Mouse (Mus musculus): ENCODE results near the gene Emp3. TPM values are rescaled to one million over a fixed set of nuclear protein-coding genes. Genes with fewer than 3 reads are reported as not detected.
"Not testable (repeated sequence)": the region's sequence is repeated elsewhere in the genome, so short reads cannot be mapped to it uniquely, and the experiment has no call there.

Emp3 gene
- polyA plus RNA-seq, 1 experiment from 2014 or later = 216 TPM

DNA sequence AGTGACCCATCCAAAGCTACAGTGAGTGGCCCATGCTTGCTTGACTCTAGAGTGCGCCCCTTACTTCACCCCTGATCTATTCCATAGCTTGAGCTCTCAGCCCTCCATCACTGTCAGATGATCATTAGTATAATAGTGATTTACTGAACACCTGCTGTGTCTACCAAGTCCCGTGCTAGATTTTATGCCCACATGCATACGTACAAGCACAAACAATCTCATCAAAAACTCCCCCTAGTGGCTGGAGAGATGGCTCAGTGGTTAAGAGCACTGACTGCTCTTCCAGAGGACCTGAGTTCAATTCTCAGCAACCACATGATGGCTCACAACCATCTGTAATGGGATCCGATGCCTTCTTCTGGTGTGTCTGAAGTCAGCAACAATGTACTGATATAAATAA lies 23.1 kb downstream of the Emp3 start:
- peak overlapping the region; percentile 88; the same call in 1 of the 2 replicates for H3K27ac ChIP-seq (ENCODE audit: low read length)
- 50% methylated on average over 4 of the region's 4 CpGs for WGBS

DNA sequence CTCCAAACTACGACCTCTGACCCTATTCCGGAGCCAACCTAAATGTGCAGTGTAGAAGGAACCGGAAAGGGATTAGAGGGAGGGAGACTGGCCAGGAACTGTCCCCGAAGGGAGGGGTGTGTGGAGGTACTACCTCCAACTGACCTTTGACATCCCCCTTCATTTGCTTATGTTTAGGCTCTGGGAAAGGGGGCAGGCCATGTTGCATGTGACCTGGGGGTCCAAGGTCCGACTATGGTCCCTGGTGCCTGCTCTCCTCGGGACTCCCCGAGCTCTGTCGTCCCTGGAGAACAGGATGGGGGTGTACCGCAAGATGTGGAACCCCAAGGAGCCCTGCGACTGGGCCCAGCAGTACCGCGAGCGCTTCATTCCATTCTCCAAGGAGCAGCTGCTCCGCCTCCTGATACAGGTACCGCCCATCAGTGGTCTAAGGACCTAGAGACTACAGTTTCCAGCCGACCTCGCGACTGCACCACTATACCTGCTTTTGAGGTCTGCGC lies 23.9 kb downstream of the Emp3 start:
- H3K9me3 ChIP-seq (ENCODE audit: low read length) = no peaks in the 10 kb centered on the region
- ATAC-seq (ENCODE audit: low FRiP score, low TSS enrichment) = peak; percentile 75
- WGBS = 1% methylated on average over 19 of the region's 19 CpGs

More for the DNA sequence above, 23.1 kb downstream of the Emp3 start:
- ATAC-seq (ENCODE audit: low FRiP score, low TSS enrichment); H3K4me1 ChIP-seq (ENCODE audit: insufficient read depth, low read length); H3K27me3 ChIP-seq (ENCODE audit: insufficient read depth, low read length); H3K36me3 ChIP-seq (ENCODE audit: insufficient read depth, low read length); H3K9me3 ChIP-seq (ENCODE audit: low read length); H3K4me3 ChIP-seq (ENCODE audit: low read length): not testable (repeated sequence)
- Histone ChIP-seq H3K9ac (replicated peaks; ENCODE audit: low read length) (peak overlapping the region; percentile 76; the same call in 1 of the 2 replicates), H3K4me2 (replicated peaks; ENCODE audit: low read depth, low read length) (peak overlapping the region; percentile 83)

DNA sequence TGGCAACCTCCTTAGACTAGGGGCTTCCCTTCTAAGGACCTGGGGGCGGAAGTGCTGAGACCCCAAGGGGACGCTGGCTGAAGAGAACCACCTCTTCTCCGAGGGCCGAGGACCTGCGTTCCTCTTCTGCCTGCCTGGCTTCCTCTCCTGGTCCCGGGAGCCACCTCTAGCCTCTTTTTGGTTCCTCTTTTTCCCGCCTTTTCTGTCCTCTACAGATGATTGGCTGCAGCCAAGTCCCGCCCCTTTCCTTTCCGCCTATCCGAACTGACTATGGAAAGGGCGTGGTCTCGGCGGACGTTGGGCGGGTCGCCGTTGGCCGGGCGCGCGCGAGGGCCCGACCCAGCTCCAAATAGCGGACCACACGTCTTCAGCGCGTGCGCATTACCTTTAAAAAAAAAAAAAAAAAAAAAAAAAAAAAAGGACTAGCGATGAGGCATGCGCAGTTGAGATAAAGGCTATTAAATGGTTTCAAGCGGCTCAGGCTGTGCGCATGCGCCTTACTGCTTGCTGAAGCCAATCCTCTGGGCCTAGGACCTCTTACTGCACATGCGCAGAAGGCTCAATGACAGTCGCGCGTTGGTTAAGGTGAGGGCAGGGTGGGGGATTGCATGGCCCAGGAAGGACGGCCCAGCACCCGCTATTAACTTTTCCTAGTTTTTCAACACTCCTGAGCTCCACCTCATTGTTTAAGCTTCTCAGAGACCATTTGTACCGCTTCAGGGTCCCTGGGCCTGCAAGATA lies 24.5 kb downstream of the Emp3 start, which contains the start of the genes Syngr4 and Tmem143:
Syngr4 (minus strand) TSS at position 198 of the 741 bp plus-strand sequence.
Tmem143 (plus strand) TSS at position 425 of the 741 bp plus-strand sequence.
- no peaks in the 10 kb centered on the region for H3K36me3 ChIP-seq (ENCODE audit: insufficient read depth, low read length)
- peaks cover 6% of the 10 kb centered on the region for H3K4me1 ChIP-seq (ENCODE audit: insufficient read depth, low read length)
- peak within 1 kb of the TSS; percentile 76 for H3K9ac ChIP-seq (replicated peaks; ENCODE audit: low read length)
- no peaks in the 10 kb centered on the region for H3K27me3 ChIP-seq (ENCODE audit: insufficient read depth, low read length)
- peak within 1 kb of the TSS; percentile 83 for H3K4me2 ChIP-seq (replicated peaks; ENCODE audit: low read depth, low read length)
- WGBS = under 1% methylated on average over 40 of the region's 40 CpGs
- H3K9me3 ChIP-seq (ENCODE audit: low read length) = no peaks in the 10 kb centered on the region
- peak within 1 kb of the TSS; percentile 88 for H3K27ac ChIP-seq (ENCODE audit: low read length)
- H3K4me3 ChIP-seq (ENCODE audit: low read length) = peak within 1 kb of the TSS; percentile 58
- peak; percentile 89 for ATAC-seq (ENCODE audit: low FRiP score, low TSS enrichment)

More for the DNA sequence above, 23.9 kb downstream of the Emp3 start:
- no peaks in the 10 kb centered on the region for H3K36me3 ChIP-seq (ENCODE audit: insufficient read depth, low read length)
- no peaks in the 10 kb centered on the region for H3K27me3 ChIP-seq (ENCODE audit: insufficient read depth, low read length)
- peaks cover 6% of the 10 kb centered on the region for H3K4me1 ChIP-seq (ENCODE audit: insufficient read depth, low read length)
- peak overlapping the region; percentile 88 for H3K27ac ChIP-seq (ENCODE audit: low read length)
- peak overlapping the region; percentile 76 for H3K9ac ChIP-seq (replicated peaks; ENCODE audit: low read length)
- H3K4me3 ChIP-seq (ENCODE audit: low read length) = peak overlapping the region; percentile 58
- peak overlapping the region; percentile 83 for H3K4me2 ChIP-seq (replicated peaks; ENCODE audit: low read depth, low read length)

DNA sequence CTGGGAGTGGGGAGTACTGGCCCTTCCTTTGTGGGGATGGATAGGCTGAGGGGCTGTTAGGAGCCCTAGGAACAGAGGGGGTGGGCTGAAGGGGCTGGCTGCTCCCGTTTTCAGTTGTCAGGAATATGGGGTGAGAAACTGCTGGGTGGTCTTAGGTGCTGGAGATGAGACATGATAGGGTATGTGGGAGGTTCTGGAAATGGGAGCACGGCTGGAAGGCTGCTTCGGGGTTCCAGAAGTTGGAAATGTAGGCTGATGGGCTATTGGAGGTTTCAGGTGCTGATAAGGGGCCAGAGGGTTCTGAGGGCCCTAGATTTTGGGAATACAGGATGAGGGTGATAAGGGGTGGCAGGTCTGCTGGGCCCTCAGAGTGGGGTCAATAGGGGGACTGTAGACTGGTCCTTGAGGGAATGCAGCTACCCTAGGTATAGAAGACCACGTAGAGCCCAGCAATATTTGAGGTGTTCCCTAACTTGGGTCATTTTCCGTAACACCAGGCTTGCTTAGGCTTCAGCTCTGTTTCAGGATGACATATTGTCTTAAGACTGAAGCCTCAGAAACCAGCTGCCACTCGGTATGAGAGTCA lies 25.2 kb downstream of the Emp3 start:
- H3K4me1 ChIP-seq (ENCODE audit: insufficient read depth, low read length) = peaks cover 6% of the 10 kb centered on the region
- no peaks in the 10 kb centered on the region for H3K36me3 ChIP-seq (ENCODE audit: insufficient read depth, low read length)
- peak overlapping the region; percentile 57; the same call in 1 of the 2 replicates for H3K27ac ChIP-seq (ENCODE audit: low read length)
- H3K4me2 ChIP-seq (replicated peaks; ENCODE audit: low read depth, low read length) = peak overlapping the region; percentile 83
- H3K9me3 ChIP-seq (ENCODE audit: low read length) = no peaks in the 10 kb centered on the region
- H3K4me3 ChIP-seq (ENCODE audit: low read length) = peak overlapping the region; percentile 58
- H3K9ac ChIP-seq (replicated peaks; ENCODE audit: low read length) = peak overlapping the region; percentile 42; the same call in 1 of the 2 replicates
- H3K27me3 ChIP-seq (ENCODE audit: insufficient read depth, low read length) = no peaks in the 10 kb centered on the region
- 74% methylated on average over 6 of the region's 6 CpGs for WGBS
- peak; percentile 26 for ATAC-seq (ENCODE audit: low FRiP score, low TSS enrichment)

DNA sequence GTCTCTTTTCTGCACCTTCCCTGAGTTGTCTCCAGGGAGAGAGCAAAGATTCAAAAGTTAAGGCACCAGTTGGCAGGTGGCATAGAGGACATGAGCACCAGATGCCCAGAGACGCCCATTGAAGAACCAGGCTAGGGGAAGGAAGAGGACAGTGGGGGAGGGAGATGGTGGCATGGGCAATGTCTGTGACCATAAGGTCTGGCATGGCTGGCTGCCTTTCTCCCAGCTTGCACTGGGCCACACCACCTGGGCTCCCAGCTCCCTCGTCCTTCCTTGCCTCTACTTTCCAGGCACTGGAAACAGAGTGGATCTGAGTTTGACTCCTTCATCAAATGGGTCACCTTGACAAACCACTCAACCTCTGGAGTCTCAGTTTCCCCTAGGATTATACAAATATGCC lies 28.6 kb downstream of the Emp3 start:
- no peak for ATAC-seq (ENCODE audit: low FRiP score, low TSS enrichment)

DNA sequence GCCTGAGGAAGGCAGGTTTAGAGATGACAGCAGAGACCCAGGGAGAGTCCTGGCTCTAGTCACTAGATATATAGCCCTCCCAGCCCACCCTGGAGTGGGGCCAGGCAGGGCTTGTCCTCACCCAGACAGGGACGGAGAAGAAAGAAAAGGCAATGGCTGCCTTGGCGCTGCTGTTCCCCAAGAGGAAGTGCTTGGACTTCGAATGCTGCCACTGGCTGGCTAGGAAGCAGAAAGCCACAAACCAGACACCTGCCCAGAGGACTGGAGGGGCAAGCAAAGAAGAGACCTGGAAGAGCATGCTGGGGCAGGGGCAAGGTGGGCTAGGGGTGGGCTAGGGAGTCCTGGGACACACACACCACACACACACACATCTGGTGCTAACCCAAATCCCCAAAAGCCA lies 34.0 kb downstream of the Emp3 start:
- no peak overlapping the region for H3K27ac ChIP-seq (ENCODE audit: low read length)
- WGBS = 35% methylated on average over 3 of the region's 3 CpGs
- no peaks in the 10 kb centered on the region for H3K4me1 ChIP-seq (ENCODE audit: insufficient read depth, low read length)

More for the DNA sequence above, 28.6 kb downstream of the Emp3 start:
- no peak overlapping the region for H3K4me3 ChIP-seq (ENCODE audit: low read length)
- H3K4me2 ChIP-seq (replicated peaks; ENCODE audit: low read depth, low read length) = no peak overlapping the region
- peaks cover 1% of the 10 kb centered on the region for H3K4me1 ChIP-seq (ENCODE audit: insufficient read depth, low read length)
- H3K27ac ChIP-seq (ENCODE audit: low read length) = no peak overlapping the region
- no peaks in the 10 kb centered on the region for H3K9me3 ChIP-seq (ENCODE audit: low read length)
- no peaks in the 10 kb centered on the region for H3K27me3 ChIP-seq (ENCODE audit: insufficient read depth, low read length)
- H3K9ac ChIP-seq (replicated peaks; ENCODE audit: low read length) = no peak overlapping the region
- no peaks in the 10 kb centered on the region for H3K36me3 ChIP-seq (ENCODE audit: insufficient read depth, low read length)
- WGBS = 77% methylated on average over 2 of the region's 2 CpGs

DNA sequence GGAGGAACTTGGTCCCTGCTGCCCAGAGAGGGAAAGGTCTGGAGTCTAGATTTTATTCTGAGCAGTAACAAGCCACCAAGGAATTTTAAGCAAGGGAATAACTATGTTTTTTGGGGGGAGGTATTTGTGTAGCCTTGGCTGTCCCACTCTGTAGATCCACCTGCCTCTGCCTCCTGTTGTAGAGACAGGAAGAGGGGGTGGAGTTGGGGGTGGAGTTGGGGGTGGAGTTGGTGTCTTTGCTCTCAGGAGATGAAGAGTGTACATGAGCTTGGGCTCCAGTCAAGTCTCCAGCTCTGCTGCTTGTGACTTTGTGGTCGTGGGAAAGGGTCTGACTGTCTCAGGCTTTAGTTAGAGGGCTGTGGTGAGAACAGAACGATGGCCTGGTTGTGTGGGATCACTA lies 40.2 kb downstream of the Emp3 start:
- no peaks in the 10 kb centered on the region for H3K9me3 ChIP-seq (ENCODE audit: low read length)
- WGBS = 94% methylated on average over 2 of the region's 2 CpGs

More for the DNA sequence above, 34.0 kb downstream of the Emp3 start:
- Histone ChIP-seq H3K9me3 (ENCODE audit: low read length) (no peaks in the 10 kb centered on the region), H3K9ac (replicated peaks; ENCODE audit: low read length) (no peak overlapping the region), H3K36me3 (ENCODE audit: insufficient read depth, low read length) (peaks cover 36% of the 10 kb centered on the region), H3K4me2 (replicated peaks; ENCODE audit: low read depth, low read length) (no peak overlapping the region), H3K4me3 (ENCODE audit: low read length) (no peak overlapping the region), H3K27me3 (ENCODE audit: insufficient read depth, low read length) (no peaks in the 10 kb centered on the region)
- no peak for ATAC-seq (ENCODE audit: low FRiP score, low TSS enrichment)

DNA sequence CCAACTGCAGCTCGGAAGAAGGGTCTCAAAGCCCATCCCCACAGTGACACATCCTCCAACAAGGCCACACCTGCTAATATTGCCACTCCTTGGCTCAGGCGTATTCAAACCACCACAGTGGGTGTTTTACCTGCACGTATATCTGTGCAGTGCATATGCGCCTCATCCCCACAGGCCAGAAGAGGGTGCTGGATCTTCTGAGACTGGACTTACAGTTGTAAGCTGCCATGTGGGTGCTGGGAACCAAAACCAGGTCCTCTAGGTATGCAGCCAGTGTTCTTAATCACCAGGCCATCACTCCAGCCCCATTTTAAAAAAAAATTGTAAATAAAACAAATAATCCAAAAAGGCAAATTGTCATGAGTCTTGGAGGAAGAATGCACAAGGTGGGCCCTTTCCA lies 40.7 kb downstream of the Emp3 start:
- 98% methylated on average over 4 of the region's 4 CpGs for WGBS

More for the DNA sequence above, 40.2 kb downstream of the Emp3 start:
- Histone ChIP-seq H3K27me3 (ENCODE audit: insufficient read depth, low read length) (no peaks in the 10 kb centered on the region), H3K4me3 (ENCODE audit: low read length) (no peak overlapping the region), H3K4me2 (replicated peaks; ENCODE audit: low read depth, low read length) (no peak overlapping the region), H3K4me1 (ENCODE audit: insufficient read depth, low read length) (no peaks in the 10 kb centered on the region), H3K27ac (ENCODE audit: low read length) (no peak overlapping the region), H3K36me3 (ENCODE audit: insufficient read depth, low read length) (peaks cover 88% of the 10 kb centered on the region), H3K9ac (replicated peaks; ENCODE audit: low read length) (no peak overlapping the region)
- no peak for ATAC-seq (ENCODE audit: low FRiP score, low TSS enrichment)

DNA sequence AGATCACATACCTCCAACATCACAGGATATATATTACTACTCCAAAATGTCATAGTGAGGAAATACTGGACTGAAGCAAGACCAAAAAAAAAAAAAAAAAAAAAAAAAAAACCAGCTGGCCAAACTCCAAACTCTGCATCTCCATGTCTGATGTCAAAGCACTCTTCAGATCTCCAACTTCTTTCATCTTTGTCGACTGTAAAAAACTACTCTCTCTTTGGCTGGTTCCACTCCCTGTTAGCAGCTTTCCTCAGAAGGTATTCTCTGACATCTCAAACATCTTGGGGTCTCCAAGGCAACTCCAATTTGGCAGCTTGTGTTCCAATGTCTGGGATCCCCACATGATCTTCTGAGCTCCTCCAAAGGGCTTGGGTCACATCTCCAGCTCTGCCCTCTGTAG lies 42.9 kb downstream of the Emp3 start, which contains the start of gene Grin2d:
Grin2d (minus strand) TSS at position 101 of the 400 bp plus-strand sequence.
- not testable (repeated sequence) for H3K27ac ChIP-seq (ENCODE audit: low read length); H3K4me3 ChIP-seq (ENCODE audit: low read length); H3K9me3 ChIP-seq (ENCODE audit: low read length); ATAC-seq (ENCODE audit: low FRiP score, low TSS enrichment); H3K9ac ChIP-seq (replicated peaks; ENCODE audit: low read length); H3K4me2 ChIP-seq (replicated peaks; ENCODE audit: low read depth, low read length); H3K27me3 ChIP-seq (ENCODE audit: insufficient read depth, low read length)
- peaks cover 84% of the 10 kb centered on the region for H3K36me3 ChIP-seq (ENCODE audit: insufficient read depth, low read length)
- peaks cover 15% of the 10 kb centered on the region for H3K4me1 ChIP-seq (ENCODE audit: insufficient read depth, low read length)
- 91% methylated on average over 1 of the region's 1 CpGs for WGBS

More for the DNA sequence above, 40.7 kb downstream of the Emp3 start:
- no peak overlapping the region for H3K4me2 ChIP-seq (replicated peaks; ENCODE audit: low read depth, low read length)
- peaks cover 89% of the 10 kb centered on the region for H3K36me3 ChIP-seq (ENCODE audit: insufficient read depth, low read length)
- H3K9ac ChIP-seq (replicated peaks; ENCODE audit: low read length) = no peak overlapping the region
- H3K4me3 ChIP-seq (ENCODE audit: low read length) = no peak overlapping the region
- H3K4me1 ChIP-seq (ENCODE audit: insufficient read depth, low read length) = no peaks in the 10 kb centered on the region
- H3K27ac ChIP-seq (ENCODE audit: low read length) = no peak overlapping the region
- H3K27me3 ChIP-seq (ENCODE audit: insufficient read depth, low read length) = no peaks in the 10 kb centered on the region
- H3K9me3 ChIP-seq (ENCODE audit: low read length) = no peaks in the 10 kb centered on the region
- ATAC-seq (ENCODE audit: low FRiP score, low TSS enrichment) = no peak
